Mouse (Mus musculus): Measurements from ENCODE around the gene Cyb5r2.

Gene Cyb5r2

DNA sequence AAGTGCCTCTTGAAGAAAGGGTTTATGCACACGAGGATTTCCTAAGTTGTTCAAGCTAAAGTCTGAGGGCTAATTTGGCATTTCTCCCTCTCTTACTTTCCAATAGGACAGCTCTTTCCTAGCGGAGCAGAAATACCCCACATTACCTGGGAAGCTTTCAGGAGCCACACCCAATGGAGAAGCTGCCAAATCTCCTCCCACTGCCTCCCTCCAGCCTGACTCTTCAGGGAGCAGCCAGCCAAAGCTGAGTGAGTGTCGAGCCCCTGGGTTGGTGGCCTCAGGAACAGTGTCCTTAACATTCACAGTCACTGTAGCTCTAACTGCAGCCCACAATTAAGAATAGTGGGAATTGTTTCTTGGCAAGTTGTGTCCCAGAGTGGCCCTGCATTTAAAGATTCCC is 30.3 kb downstream of the Cyb5r2 start:
- DNase-seq (ENCODE audit: inconsistent age in 2 of 2, low spot score in 1 of 2), result no peak

GRCm38 (mm10) chr7:107722536-107722935 is 35.3 kb downstream of the Cyb5r2 start:
- no peak for DNase-seq (ENCODE audit: inconsistent age in 2 of 2, low spot score in 1 of 2)

DNA sequence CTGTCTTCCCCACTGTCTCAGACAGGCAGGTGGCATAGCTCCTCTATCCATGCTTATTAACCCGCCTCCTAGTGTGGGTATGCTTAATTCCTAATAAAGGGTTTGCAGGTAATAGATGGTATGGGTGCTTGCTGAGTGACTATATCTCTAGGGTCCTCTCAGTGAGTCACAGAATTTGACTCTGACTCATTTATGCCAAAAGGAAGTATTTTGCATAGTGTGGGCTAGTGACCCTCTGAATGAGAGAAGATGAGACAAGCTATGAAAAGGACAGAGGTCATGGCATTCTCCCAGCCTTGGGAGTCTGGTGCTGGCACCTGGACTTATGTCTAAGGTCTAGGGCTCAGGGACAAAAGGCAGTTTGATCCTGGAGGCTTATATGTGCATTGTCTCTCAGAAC is 37.1 kb downstream of the Cyb5r2 start:
- no peak for DNase-seq (ENCODE audit: inconsistent age in 2 of 2, low spot score in 1 of 2)

- DNase-seq (ENCODE audit: inconsistent age in 2 of 2, low spot score in 1 of 2), result no peak
These were observed 43.8 kb downstream of the Cyb5r2 start for GRCm38 (mm10) chr7:107714067-107714466.

GRCm38 (mm10) chr7:107712743-107713142 is 45.1 kb downstream of the Cyb5r2 start:
- no peak for DNase-seq (ENCODE audit: inconsistent age in 2 of 2, low spot score in 1 of 2)

GRCm38 (mm10) chr7:107708491-107709112 is 49.2 kb downstream of the Cyb5r2 start:
- peak; percentile 81 to 89 for DNase-seq (ENCODE audit: inconsistent age in 2 of 2, low spot score in 1 of 2)

DNA sequence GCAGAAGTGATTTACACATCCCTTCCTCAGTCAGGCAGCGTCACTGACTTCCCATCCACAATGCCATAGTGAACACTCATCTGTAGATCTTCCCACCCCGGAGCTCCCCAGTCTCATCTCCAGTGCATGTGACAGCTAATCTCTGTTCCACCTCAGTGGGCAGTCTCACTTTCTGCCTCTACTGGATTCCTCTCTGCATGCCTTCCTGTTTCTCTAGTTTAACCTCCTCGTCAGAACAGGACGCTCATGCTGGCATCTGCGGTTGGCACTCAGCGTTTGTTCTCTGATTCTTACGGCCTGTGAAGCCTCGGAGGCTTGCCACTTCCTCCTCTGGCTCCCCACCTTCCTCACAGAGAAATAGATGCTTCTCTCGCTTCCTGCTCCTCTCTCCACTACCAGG is 50.2 kb downstream of the Cyb5r2 start:
- DNase-seq (ENCODE audit: inconsistent age in 2 of 2, low spot score in 1 of 2), result no peak

DNA sequence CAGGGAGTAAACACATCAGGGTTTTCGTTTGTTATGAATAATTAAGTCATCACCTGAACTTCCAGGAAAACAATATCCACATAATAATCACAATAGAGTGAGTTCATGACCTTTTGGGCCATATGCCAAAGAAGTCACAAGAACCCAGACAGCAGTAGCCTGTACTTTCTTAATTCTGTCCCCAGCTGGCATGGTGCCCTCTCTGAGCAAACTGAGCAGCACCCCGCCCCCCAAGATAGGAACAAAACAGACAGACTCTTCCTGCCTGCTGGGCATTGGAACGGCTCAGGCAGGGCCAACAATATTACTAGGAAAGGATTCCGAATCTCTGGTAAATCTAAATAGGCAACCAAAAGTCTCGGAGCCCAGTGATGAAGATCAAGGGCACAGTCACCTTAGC is 51.9 kb downstream of the Cyb5r2 start:
- DNase-seq (ENCODE audit: inconsistent age in 2 of 2, low spot score in 1 of 2), result peak; percentile 30 to 58

- DNase-seq (ENCODE audit: inconsistent age in 2 of 2, low spot score in 1 of 2), result no peak
These were observed 55.1 kb downstream of the Cyb5r2 start for GRCm38 (mm10) chr7:107702461-107703380.

DNA sequence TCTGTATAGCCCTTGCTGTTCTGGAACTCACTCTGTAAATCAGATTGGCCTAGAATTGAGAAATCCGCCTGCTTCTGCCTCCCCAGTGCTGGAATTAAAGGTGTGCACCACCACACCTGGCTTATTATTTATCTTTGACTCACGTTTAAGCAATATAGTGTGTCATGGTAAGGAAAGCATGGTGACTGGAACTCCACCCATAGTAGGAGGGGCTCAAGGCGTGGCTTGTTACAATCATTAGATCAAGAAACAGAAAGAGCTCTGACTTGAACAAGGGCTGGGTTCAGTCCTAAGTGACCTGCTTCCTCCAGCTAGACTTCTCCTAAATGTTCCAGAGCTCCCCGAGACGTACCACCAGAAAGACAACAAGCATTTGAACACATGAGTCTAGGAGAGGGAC is 57.2 kb downstream of the Cyb5r2 start:
- DNase-seq (ENCODE audit: inconsistent age in 2 of 2, low spot score in 1 of 2), result no peak

- no peak for DNase-seq (ENCODE audit: inconsistent age in 2 of 2, low spot score in 1 of 2)
These were observed 57.9 kb downstream of the Cyb5r2 start for GRCm38 (mm10) chr7:107699926-107700325.
